Mouse (Mus musculus): ENCODE data around the gene Pak4.

DNA sequence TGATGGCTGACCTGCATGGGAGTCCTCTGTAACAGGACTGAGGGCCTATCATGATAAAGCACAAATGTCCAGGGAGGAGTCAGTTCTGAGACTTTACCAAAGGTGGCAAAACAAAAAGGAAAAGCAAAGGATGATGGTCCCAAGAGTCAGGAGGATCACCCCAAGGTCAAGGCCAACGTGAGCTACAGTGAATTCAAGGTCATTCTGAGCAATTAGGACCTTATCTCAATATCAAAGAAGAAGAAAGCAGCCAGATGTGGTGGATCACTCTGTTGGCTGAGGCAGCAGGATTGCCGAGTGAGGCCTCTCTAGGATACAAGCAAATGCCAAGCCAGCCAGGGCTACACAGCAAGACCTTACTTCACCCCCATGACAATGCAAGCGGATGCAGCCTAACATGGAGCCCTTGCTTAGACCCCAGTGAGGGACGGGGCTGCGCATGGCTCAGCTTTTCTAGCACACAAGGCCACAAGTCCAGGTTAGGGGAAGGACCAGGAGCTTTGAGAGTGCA is 19.4 kb downstream of the Pak4 start:
- TF ChIP-seq POLR2A (IDR thresholded peaks at IDR 0.05; ENCODE audit: low read depth, low read length) (no peak), CTCF (conservative IDR thresholded peaks at IDR 0.05; ENCODE audit: insufficient read depth, insufficient read length, low read depth, low read length) (no peak)
